Mouse (Mus musculus): Measurements from ENCODE around the gene Ppp4r4. TPM values are rescaled to one million over a fixed set of nuclear protein-coding genes. Genes with fewer than 3 reads are reported as not detected.
"Not testable (repeated sequence)": the region's sequence is repeated elsewhere in the genome, so short reads cannot be mapped to it uniquely, and the experiment has no call there.

Gene Ppp4r4
- polyA plus RNA-seq, 1 experiment from 2014 or later: 2.3 TPM

- H3K9me3 ChIP-seq (replicated peaks): no peaks in the 10 kb centered on the region
- WGBS (ENCODE audit: insufficient replicate concordance): 64% methylated on average over 2 of the region's 2 CpGs
- H3K4me2 ChIP-seq: no peak overlapping the region
- no peaks in the 10 kb centered on the region for H3K27me3 ChIP-seq (replicated peaks)
- H3K27ac ChIP-seq: no peak overlapping the region
- H3K36me3 ChIP-seq: no peaks in the 10 kb centered on the region
- no peak overlapping the region for H3K4me3 ChIP-seq
- H3K9ac ChIP-seq: no peak overlapping the region
- no peaks in the 10 kb centered on the region for H3K4me1 ChIP-seq
- ATAC-seq: no peak
Measured at GRCm38 (mm10) chr12:103646314-103646713, 114.2 kb downstream of the Ppp4r4 start.

GRCm38 (mm10) chr12:103653836-103654235 is 121.8 kb downstream of the Ppp4r4 start:
- no peaks in the 10 kb centered on the region for H3K36me3 ChIP-seq
- H3K27me3 ChIP-seq (replicated peaks): no peaks in the 10 kb centered on the region
- ATAC-seq: no peak
- peak overlapping the region; percentile 47; the same call in 1 of the 2 replicates for H3K4me2 ChIP-seq
- no peak overlapping the region for H3K4me3 ChIP-seq
- 83% methylated on average over 2 of the region's 2 CpGs for WGBS (ENCODE audit: insufficient replicate concordance)
- no peaks in the 10 kb centered on the region for H3K9me3 ChIP-seq (replicated peaks)
- no peaks in the 10 kb centered on the region for H3K4me1 ChIP-seq
- H3K27ac ChIP-seq: no peak overlapping the region
- H3K9ac ChIP-seq: no peak overlapping the region

- ATAC-seq: peak; percentile 53
- Histone ChIP-seq H3K27ac (peak overlapping the region; percentile 65), H3K36me3 (no peaks in the 10 kb centered on the region), H3K9ac (peak overlapping the region; percentile 13; the same call in 1 of the 2 replicates), H3K27me3 (replicated peaks) (no peaks in the 10 kb centered on the region), H3K4me1 (no peaks in the 10 kb centered on the region), H3K4me3 (peak overlapping the region; percentile 44), H3K4me2 (peak overlapping the region; percentile 47), H3K9me3 (replicated peaks) (no peaks in the 10 kb centered on the region)
- WGBS (ENCODE audit: insufficient replicate concordance): 65% methylated on average over 7 of the region's 7 CpGs
Measured at GRCm38 (mm10) chr12:103655123-103656044, 123.3 kb downstream of the Ppp4r4 start.

GRCm38 (mm10) chr12:103656848-103657626 is 125.0 kb downstream of the Ppp4r4 start, which contains the start of gene Serpina6:
TSS of gene Serpina6 (minus strand) at chr12:103657212.
- peak within 1 kb of the TSS; percentile 65 for H3K27ac ChIP-seq
- peak within 1 kb of the TSS; percentile 13; the same call in 1 of the 2 replicates for H3K9ac ChIP-seq
- H3K4me3 ChIP-seq: peak within 1 kb of the TSS; percentile 44
- no peaks in the 10 kb centered on the region for H3K4me1 ChIP-seq
- ATAC-seq: peak; percentile 44
- H3K36me3 ChIP-seq: no peaks in the 10 kb centered on the region
- no peaks in the 10 kb centered on the region for H3K9me3 ChIP-seq (replicated peaks)
- H3K27me3 ChIP-seq (replicated peaks): no peaks in the 10 kb centered on the region
- 54% methylated on average over 9 of the region's 9 CpGs for WGBS (ENCODE audit: insufficient replicate concordance)
- peak within 1 kb of the TSS; percentile 47 for H3K4me2 ChIP-seq

GRCm38 (mm10) chr12:103657991-103658390 is 125.9 kb downstream of the Ppp4r4 start:
- Histone ChIP-seq H3K27me3 (replicated peaks) (no peaks in the 10 kb centered on the region), H3K4me2 (no peak overlapping the region), H3K9me3 (replicated peaks) (no peaks in the 10 kb centered on the region), H3K27ac (no peak overlapping the region), H3K4me1 (no peaks in the 10 kb centered on the region), H3K36me3 (no peaks in the 10 kb centered on the region), H3K9ac (no peak overlapping the region), H3K4me3 (no peak overlapping the region)
- 53% methylated on average over 10 of the region's 10 CpGs for WGBS (ENCODE audit: insufficient replicate concordance)
- no peak for ATAC-seq

GRCm38 (mm10) chr12:103659171-103659570 is 127.1 kb downstream of the Ppp4r4 start:
- no peaks in the 10 kb centered on the region for H3K27me3 ChIP-seq (replicated peaks)
- no peak for ATAC-seq
- 55% methylated on average over 2 of the region's 2 CpGs for WGBS (ENCODE audit: insufficient replicate concordance)
- H3K9me3 ChIP-seq (replicated peaks): no peaks in the 10 kb centered on the region
- no peak overlapping the region for H3K4me3 ChIP-seq
- H3K27ac ChIP-seq: no peak overlapping the region
- no peaks in the 10 kb centered on the region for H3K4me1 ChIP-seq
- H3K36me3 ChIP-seq: no peaks in the 10 kb centered on the region
- H3K4me2 ChIP-seq: no peak overlapping the region
- H3K9ac ChIP-seq: no peak overlapping the region

- no peaks in the 10 kb centered on the region for H3K36me3 ChIP-seq
- no peak overlapping the region for H3K4me3 ChIP-seq
- 67% methylated on average over 5 of the region's 5 CpGs for WGBS (ENCODE audit: insufficient replicate concordance)
- no peaks in the 10 kb centered on the region for H3K27me3 ChIP-seq (replicated peaks)
- no peak overlapping the region for H3K27ac ChIP-seq
- no peaks in the 10 kb centered on the region for H3K4me1 ChIP-seq
- H3K9ac ChIP-seq: no peak overlapping the region
- H3K9me3 ChIP-seq (replicated peaks): no peaks in the 10 kb centered on the region
- ATAC-seq: no peak
- H3K4me2 ChIP-seq: no peak overlapping the region
Measured at GRCm38 (mm10) chr12:103660076-103660475, 128.0 kb downstream of the Ppp4r4 start.

GRCm38 (mm10) chr12:103662053-103662452 is 130.0 kb downstream of the Ppp4r4 start:
- H3K36me3 ChIP-seq; H3K27me3 ChIP-seq (replicated peaks); H3K4me3 ChIP-seq; H3K9me3 ChIP-seq (replicated peaks); H3K9ac ChIP-seq; H3K27ac ChIP-seq; H3K4me2 ChIP-seq; H3K4me1 ChIP-seq: not testable (repeated sequence)
- peak; percentile 30; the same call in 1 of the 2 replicates for ATAC-seq

Other genes with a start within 250 kb of the Ppp4r4 start
- not detected in 2 replicates for gene Fam181a, start 221.3 kb upstream of the Ppp4r4 start, polyA plus RNA-seq (2016; fragmentation: Nextera tagmentation; extraction: Ambion mirVana)
- 1.1 and 1.2 TPM in 2 replicates for gene Asb2, start 176.3 kb upstream of the Ppp4r4 start, polyA plus RNA-seq (2016; fragmentation: Nextera tagmentation; extraction: Ambion mirVana)
- gene Otub2, start 143.6 kb upstream of the Ppp4r4 start, polyA plus RNA-seq (2016; fragmentation: Nextera tagmentation; extraction: Ambion mirVana): 24.2 and 26.2 TPM in 2 replicates
- gene 9330161L09Rik, start 124.5 kb upstream of the Ppp4r4 start, polyA plus RNA-seq (2016; fragmentation: Nextera tagmentation; extraction: Ambion mirVana): 0.18 and 0.24 TPM in 2 replicates
- 69.1 and 72.6 TPM in 2 replicates for gene Ddx24, start 106.5 kb upstream of the Ppp4r4 start, polyA plus RNA-seq (2016; fragmentation: Nextera tagmentation; extraction: Ambion mirVana)
- 9.8 and 11.6 TPM in 2 replicates for gene Ifi27, start 98.1 kb upstream of the Ppp4r4 start, polyA plus RNA-seq (2016; fragmentation: Nextera tagmentation; extraction: Ambion mirVana)
- 1.4 and 1.6 TPM in 2 replicates for gene Ifi27l2a, start 88.6 kb upstream of the Ppp4r4 start, polyA plus RNA-seq (2016; fragmentation: Nextera tagmentation; extraction: Ambion mirVana)
- gene Ifi27l2b, start 75.1 kb upstream of the Ppp4r4 start, polyA plus RNA-seq (2016; fragmentation: Nextera tagmentation; extraction: Ambion mirVana): not detected in 2 replicates
- 24.0 and 26.4 TPM in 2 replicates for gene Serpina10, start 99.2 kb downstream of the Ppp4r4 start, polyA plus RNA-seq (2016; fragmentation: Nextera tagmentation; extraction: Ambion mirVana)
- gene Serpina6, start 124.9 kb downstream of the Ppp4r4 start, polyA plus RNA-seq (2016; fragmentation: Nextera tagmentation; extraction: Ambion mirVana): 1,015 and 1,058 TPM in 2 replicates
- not detected in 2 replicates for gene Serpina16, start 143.9 kb downstream of the Ppp4r4 start, polyA plus RNA-seq (2016; fragmentation: Nextera tagmentation; extraction: Ambion mirVana)
- gene Serpina1f, start 163.2 kb downstream of the Ppp4r4 start, polyA plus RNA-seq (2016; fragmentation: Nextera tagmentation; extraction: Ambion mirVana): 0.13 and 0.21 TPM in 2 replicates
- gene Serpina1d, start 241.3 kb downstream of the Ppp4r4 start, polyA plus RNA-seq (2016; fragmentation: Nextera tagmentation; extraction: Ambion mirVana): 63.1 and 65.7 TPM in 2 replicates